Mouse (Mus musculus) E14TG2a.4 (cell line): ENCODE results near the gene Tubg1.

ENCODE experiments used
- CTCF ChIP-seq: conservative IDR thresholded peaks from 2 replicates; pipeline ENCODE4 v1.5.1; 2014; ENCODE audit warnings: low read length
- POU5F1 ChIP-seq: IDR thresholded peaks from 2 replicates; pipeline ENCODE4 v1.6.1; 2014; ENCODE audit warnings: low read length, borderline replicate concordance

GRCm38 (mm10) chr11:101087682-101088055 lies 32.1 kb upstream of the Tubg1 start:
- TF ChIP-seq CTCF: no peak
- no peak for TF ChIP-seq POU5F1
